ENCODE assay signal across 26 mouse cellular contexts in the genomic region with DNA sequence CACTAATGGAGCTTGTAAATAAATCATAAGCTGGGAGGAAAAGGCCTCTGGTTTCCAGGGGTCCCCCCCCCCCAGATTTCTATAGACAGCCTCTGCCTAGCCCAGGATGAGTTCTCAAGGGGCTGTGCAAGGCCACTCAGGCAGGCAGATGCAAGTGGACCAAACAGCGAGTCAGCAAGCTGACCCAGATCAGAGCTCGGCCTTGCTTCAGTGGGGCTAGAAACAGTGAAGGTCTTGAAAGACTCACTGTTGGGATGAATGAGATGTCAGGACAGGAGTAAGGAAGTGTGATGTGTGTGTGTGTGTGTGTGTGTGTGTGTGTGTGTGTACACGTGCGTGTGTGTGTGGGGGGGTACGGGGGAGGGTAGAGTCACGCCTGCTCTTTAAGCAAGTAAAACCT. TPM values are rescaled to one million over a fixed set of nuclear protein-coding genes. Genes with fewer than 3 reads are reported as not detected.
"Had no signal": no experiment of that assay in that cellular context is flagged by ENCODE, and none has a peak within 500 bp of the region (broad histone marks: within the 10 kb centered on the region; RNA-seq: fewer than 3 reads in every experiment).

No protein-coding gene starts in this region.

- H3K27ac ChIP-seq: kidney, embryonic 15.5 days; limb, embryonic 15.5 days; liver, embryonic 14.5 days; macrophage; midbrain, embryonic 12.5 days; neural tube, embryonic 13.5 days; stomach, embryonic 15.5 days had no signal

- H3K4me2 ChIP-seq: kidney, embryonic 15.5 days; limb, embryonic 15.5 days; liver, embryonic 11.5 days; lung, embryonic 14.5 days; midbrain, embryonic 12.5 days; neural tube, embryonic 13.5 days; stomach, embryonic 15.5 days had no signal

- DNase-seq: kidney, adult 8-10 months; kidney, postnatal 10 days; kidney, postnatal 36 days; liver, postnatal 0 days; lung, embryonic 14.5 days; right cerebral cortex, postnatal 14 days; spleen, adult 18-20 months; thymus, postnatal 25 days had no signal

- H3K27me3 ChIP-seq: kidney, embryonic 15.5 days; limb, embryonic 15.5 days; midbrain, embryonic 12.5 days; neural tube, embryonic 13.5 days; stomach, embryonic 15.5 days had no signal

- H3K9me3 ChIP-seq: kidney, embryonic 15.5 days; limb, embryonic 15.5 days; midbrain, embryonic 12.5 days; neural tube, embryonic 13.5 days; stomach, embryonic 15.5 days had no signal

- ATAC-seq: liver, postnatal 0 days; lung, postnatal 0 days; midbrain, embryonic 16.5 days had no signal

- H3K36me3 ChIP-seq: kidney, embryonic 15.5 days; limb, embryonic 15.5 days; midbrain, embryonic 12.5 days; neural tube, embryonic 13.5 days; stomach, embryonic 15.5 days had no signal

- H3K9ac ChIP-seq: kidney, embryonic 15.5 days; limb, embryonic 15.5 days; liver, embryonic 14.5 days; liver, postnatal 0 days; lung, embryonic 14.5 days; midbrain, embryonic 12.5 days; neural tube, embryonic 13.5 days; stomach, embryonic 15.5 days had no signal

- H3K4me3 ChIP-seq: kidney, embryonic 15.5 days; limb, embryonic 15.5 days; midbrain, embryonic 12.5 days; myocyte; neural tube, embryonic 13.5 days; stomach, embryonic 15.5 days had no signal

- H3K4me1 ChIP-seq: midbrain, embryonic 12.5 days; stomach, embryonic 15.5 days had no signal

RNA-seq across cellular contexts. Expression of gene Crym, which starts 9.1 kb away (rescaled TPM):
- total RNA-seq: megakaryocyte, adult 5-6 weeks; monocyte, adult 5-6 weeks; neutrophil, adult 5-6 weeks had no signal
- polyA plus RNA-seq: macrophage had no signal

RNA-seq across cellular contexts. Expression of gene Abca14, which starts 10.9 kb away (rescaled TPM):
- total RNA-seq: left cerebral cortex, adult 18-20 months; left cerebral cortex, postnatal 25 days; megakaryocyte, adult 5-6 weeks; monocyte, adult 5-6 weeks; neutrophil, adult 5-6 weeks had no signal
- polyA plus RNA-seq: limb, embryonic 11.5 days; limb, embryonic 15.5 days; liver, embryonic 11.5 days; macrophage; midbrain, embryonic 12.5 days; midbrain, embryonic 16.5 days; myocyte; neural tube, embryonic 13.5 days; stomach, embryonic 15.5 days; thymus, postnatal 0 days had no signal

RNA-seq across cellular contexts. Expression of gene Anks4b, which starts 19.2 kb away (rescaled TPM):
- total RNA-seq: megakaryocyte, adult 5-6 weeks; monocyte, adult 5-6 weeks; neutrophil, adult 5-6 weeks had no signal
- polyA plus RNA-seq: limb, embryonic 11.5 days; limb, embryonic 15.5 days; lung, embryonic 14.5 days; lung, postnatal 0 days; macrophage; midbrain, embryonic 12.5 days; midbrain, embryonic 16.5 days; myocyte; neural tube, embryonic 13.5 days had no signal

RNA-seq across cellular contexts. Expression of gene Zp2, which starts 47.7 kb away (rescaled TPM):
- total RNA-seq: left cerebral cortex, postnatal 25 days; megakaryocyte, adult 5-6 weeks; monocyte, adult 5-6 weeks; neutrophil, adult 5-6 weeks had no signal
- polyA plus RNA-seq: limb, embryonic 11.5 days; liver, embryonic 11.5 days; liver, embryonic 14.5 days; liver, postnatal 0 days; lung, embryonic 14.5 days; lung, postnatal 0 days; macrophage; midbrain, embryonic 12.5 days; midbrain, embryonic 16.5 days; neural tube, embryonic 13.5 days; stomach, embryonic 15.5 days had no signal
